Mouse (Mus musculus) intestine, embryonic 15.5 days (tissue): ENCODE data around the gene Olfr490. TPM values are rescaled to one million over a fixed set of nuclear protein-coding genes. Genes with fewer than 3 reads are reported as not detected.

Experiments used
- ATAC-seq: fragments of 200-750 bp; cut with Nextera tagmentation; 2 replicates; pipeline ENCODE4 v1.8.0; 2017; ENCODE audit warnings: moderate TSS enrichment, moderate library complexity
- H3K27ac ChIP-seq: fragments of 300-500 bp; sonication (generic); 2 replicates; pipeline ENCODE4 v1.5.1; 2015; ENCODE audit warnings: mild to moderate bottlenecking, inconsistent platforms
- H3K27me3 ChIP-seq: fragments of 300-500 bp; sonication (generic); replicated peaks from 2 replicates; pipeline ENCODE4 v1.6.1; 2015; ENCODE audit warnings: inconsistent platforms
- H3K36me3 ChIP-seq: fragments of 300-500 bp; sonication (generic); 2 replicates; pipeline ENCODE4 v1.6.1; 2015; ENCODE audit warnings: inconsistent platforms
- H3K4me1 ChIP-seq: fragments of 300-500 bp; sonication (generic); replicated peaks from 2 replicates; pipeline ENCODE4 v1.6.1; 2015; ENCODE audit warnings: inconsistent platforms
- H3K4me2 ChIP-seq: fragments of 300-500 bp; sonication (generic); replicated peaks from 2 replicates; pipeline ENCODE4 v1.6.1; 2015; ENCODE audit warnings: mild to moderate bottlenecking, inconsistent platforms
- H3K4me3 ChIP-seq: fragments of 300-500 bp; sonication (generic); replicated peaks from 2 replicates; pipeline ENCODE4 v1.5.1; 2015; ENCODE audit warnings: inconsistent platforms
- H3K9ac ChIP-seq: fragments of 300-500 bp; sonication (generic); 2 replicates; pipeline ENCODE4 v1.6.1; 2015; ENCODE audit warnings: inconsistent platforms
- H3K9me3 ChIP-seq: fragments of 300-500 bp; sonication (generic); 2 replicates; pipeline ENCODE4 v1.6.1; 2016; ENCODE audit warnings: inconsistent platforms
- WGBS: fragments of 180-500 bp; shearing (Covaris S2); methylation state at CpG from one replicate; pipeline ENCODE4 v1.1.7; 2015; 5-methylcytosine and 5-hydroxymethylcytosine counted together
- polyA plus RNA-seq: library from polyadenylated mRNA; unstranded; fragments of >200 nt; fragmentation: Nextera tagmentation; extraction: Ambion mirVana; gene quantifications from 2 replicates; pipeline ENCODE4 v1.2.1, GENCODE M21; 2015

Olfr490 gene
- not detected in 2 replicates for polyA plus RNA-seq

GRCm38 (mm10) chr7:108288834-108289233 is at the start of gene Olfr490:
Gene Olfr490, minus strand, starts transcription at chr7:108288934.
- no peaks in the 10 kb centered on the region for H3K4me1 ChIP-seq
- no peaks in the 10 kb centered on the region for H3K27me3 ChIP-seq
- no peaks in the 10 kb centered on the region for H3K36me3 ChIP-seq
- no peak within 1 kb of the TSS for H3K9ac ChIP-seq
- H3K9me3 ChIP-seq = no peaks in the 10 kb centered on the region
- ATAC-seq = no peak
- no peak within 1 kb of the TSS for H3K4me3 ChIP-seq
- H3K27ac ChIP-seq = no peak within 1 kb of the TSS
- H3K4me2 ChIP-seq = no peak within 1 kb of the TSS

- H3K9me3 ChIP-seq = no peaks in the 10 kb centered on the region
- no peaks in the 10 kb centered on the region for H3K27me3 ChIP-seq
- ATAC-seq = no peak
- H3K36me3 ChIP-seq = no peaks in the 10 kb centered on the region
- no peak within 1 kb of the TSS for H3K27ac ChIP-seq
- 76% methylated on average over 2 of the region's 2 CpGs for WGBS
- H3K4me1 ChIP-seq = no peaks in the 10 kb centered on the region
- H3K9ac ChIP-seq = no peak within 1 kb of the TSS
- no peak within 1 kb of the TSS for H3K4me2 ChIP-seq
- H3K4me3 ChIP-seq = no peak within 1 kb of the TSS
Measured at GRCm38 (mm10) chr7:108323574-108323973, 34.8 kb upstream of the Olfr490 start, which contains the start of gene Olfr492. Gene Olfr492, minus strand, starts transcription at chr7:108323674.

DNA sequence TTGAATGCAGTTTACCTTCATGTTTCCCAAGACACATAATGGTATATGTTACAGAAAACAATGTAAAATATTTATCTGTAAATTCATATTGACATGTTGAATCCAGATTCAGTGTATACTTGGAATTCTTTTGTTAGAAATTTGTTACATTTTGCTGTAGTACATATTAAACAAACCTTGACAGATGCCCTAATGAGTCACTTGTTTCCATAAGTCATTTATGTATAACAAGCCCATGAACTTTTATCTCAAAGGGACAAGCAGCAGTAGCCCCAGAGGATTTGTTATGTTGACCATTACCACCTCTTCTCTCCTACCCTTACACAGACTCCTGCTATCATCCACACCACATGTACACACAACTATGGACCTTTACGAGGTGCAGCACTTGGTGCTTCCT is 24.4 kb upstream of the Olfr490 start, which contains the start of gene Olfr491:
Gene Olfr491, plus strand, starts transcription at position 301 of the 400 bp plus-strand sequence.
- Histone ChIP-seq H3K4me1 (no peaks in the 10 kb centered on the region), H3K4me3 (no peak within 1 kb of the TSS), H3K9ac (no peak within 1 kb of the TSS), H3K27ac (no peak within 1 kb of the TSS), H3K27me3 (no peaks in the 10 kb centered on the region), H3K9me3 (no peaks in the 10 kb centered on the region), H3K4me2 (no peak within 1 kb of the TSS), H3K36me3 (no peaks in the 10 kb centered on the region)
- no peak for ATAC-seq
- 57% methylated on average over 1 of the region's 1 CpGs for WGBS

DNA sequence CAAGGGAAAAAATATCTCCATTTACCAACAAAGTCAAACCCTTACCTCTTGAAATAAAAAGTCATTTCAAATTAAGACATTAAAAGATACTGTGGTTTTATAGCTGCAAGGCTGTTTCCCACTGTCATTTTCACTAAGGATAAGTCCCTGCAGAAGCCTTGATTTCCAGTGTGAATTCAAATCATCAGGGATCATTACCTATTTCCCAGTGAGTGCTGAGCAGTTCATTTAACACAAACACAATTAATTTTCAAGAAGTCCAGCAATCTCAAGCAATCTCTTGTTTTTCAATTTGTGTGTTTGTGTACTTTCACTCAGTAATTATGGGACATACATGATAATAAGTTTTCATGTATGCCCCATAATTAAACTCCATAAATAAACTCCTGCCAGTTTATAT is 30.5 kb downstream of the Olfr490 start, which contains the start of gene Olfr488:
Gene Olfr488, minus strand, starts transcription at position 101 of the 400 bp plus-strand sequence.
- Histone ChIP-seq H3K27ac (no peak within 1 kb of the TSS), H3K4me1 (no peaks in the 10 kb centered on the region), H3K9ac (no peak within 1 kb of the TSS), H3K27me3 (no peaks in the 10 kb centered on the region), H3K9me3 (no peaks in the 10 kb centered on the region), H3K4me2 (no peak within 1 kb of the TSS), H3K36me3 (no peaks in the 10 kb centered on the region), H3K4me3 (no peak within 1 kb of the TSS)
- no peak for ATAC-seq

Other genes starting within 250 kb of the Olfr490 start
- gene Olfr479, start 238.2 kb downstream of the Olfr490 start, polyA plus RNA-seq = not detected in 2 replicates
- gene Olfr480, start 221.6 kb downstream of the Olfr490 start, polyA plus RNA-seq = not detected in 2 replicates
- not detected in 2 replicates for gene Olfr481, start 209.1 kb downstream of the Olfr490 start, polyA plus RNA-seq
- 0.09 TPM in 1 of 2 replicates, not detected in the other for gene Olfr482, start 191.3 kb downstream of the Olfr490 start, polyA plus RNA-seq
- gene Olfr483, start 188.1 kb downstream of the Olfr490 start, polyA plus RNA-seq = not detected in 2 replicates
- gene Olfr484, start 161.5 kb downstream of the Olfr490 start, polyA plus RNA-seq = not detected in 2 replicates
- gene Olfr485, start 129.1 kb downstream of the Olfr490 start, polyA plus RNA-seq = not detected in 2 replicates
- gene Olfr486, start 116.2 kb downstream of the Olfr490 start, polyA plus RNA-seq = not detected in 2 replicates
- not detected in 2 replicates for gene Olfr487, start 74.3 kb downstream of the Olfr490 start, polyA plus RNA-seq
- not detected in 2 replicates for gene Olfr488, start 30.6 kb downstream of the Olfr490 start, polyA plus RNA-seq
- not detected in 2 replicates for gene Olfr491, start 24.5 kb upstream of the Olfr490 start, polyA plus RNA-seq
- not detected in 2 replicates for gene Olfr492, start 34.7 kb upstream of the Olfr490 start, polyA plus RNA-seq
- not detected in 2 replicates for gene Olfr493, start 58.0 kb upstream of the Olfr490 start, polyA plus RNA-seq
- gene Olfr494, start 76.4 kb upstream of the Olfr490 start, polyA plus RNA-seq = not detected in 2 replicates
- not detected in 2 replicates for gene Olfr495, start 104.2 kb upstream of the Olfr490 start, polyA plus RNA-seq
- gene Olfr497, start 131.5 kb upstream of the Olfr490 start, polyA plus RNA-seq = not detected in 2 replicates
- not detected in 2 replicates for gene Olfr498, start 176.4 kb upstream of the Olfr490 start, polyA plus RNA-seq
- gene Olfr502, start 236.1 kb upstream of the Olfr490 start, polyA plus RNA-seq = not detected in 2 replicates